Mouse (Mus musculus) testis, adult 2 months (tissue): ENCODE data around the gene Opcml.

Source experiments
- CTCF ChIP-seq: fragments of 200-500 bp; IDR thresholded peaks from 2 replicates; pipeline ENCODE4 v1.5.1; 2012; ENCODE audit warnings: low read depth, mild to moderate bottlenecking, inconsistent platforms, low read length, moderate library complexity; ENCODE audit not compliant: control insufficient read depth, insufficient read depth, insufficient replicate concordance
- POLR2A ChIP-seq: fragments of 200-500 bp; IDR thresholded peaks from 2 replicates; pipeline ENCODE4 v1.6.1; 2012; ENCODE audit warnings: low read depth, mild to moderate bottlenecking, inconsistent platforms, low read length, moderate library complexity; ENCODE audit not compliant: control insufficient read depth

DNA sequence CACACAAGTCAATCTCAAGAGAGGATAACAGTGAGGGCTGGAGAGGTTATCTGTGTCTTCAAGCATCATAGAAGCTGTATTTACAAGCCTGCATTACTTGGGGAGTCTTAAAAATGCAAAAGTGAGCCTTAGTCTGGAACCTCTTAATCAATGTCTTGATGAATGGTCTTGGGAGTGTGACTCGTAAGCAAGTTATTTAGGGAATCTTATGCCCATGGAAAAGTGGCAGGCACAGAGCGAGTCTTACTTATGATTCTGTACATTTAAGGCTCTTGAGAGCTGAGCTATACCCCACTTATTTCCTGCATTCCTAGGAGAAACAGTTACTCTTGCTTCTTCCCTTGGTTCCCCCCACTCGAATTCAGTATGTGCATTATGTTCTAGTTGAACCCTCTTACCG, 1119.2 kb downstream of the Opcml start:
- TF ChIP-seq POLR2A (no peak), CTCF (no peak)
